Mouse (Mus musculus): ENCODE results near the gene Fcgr1.

DNA sequence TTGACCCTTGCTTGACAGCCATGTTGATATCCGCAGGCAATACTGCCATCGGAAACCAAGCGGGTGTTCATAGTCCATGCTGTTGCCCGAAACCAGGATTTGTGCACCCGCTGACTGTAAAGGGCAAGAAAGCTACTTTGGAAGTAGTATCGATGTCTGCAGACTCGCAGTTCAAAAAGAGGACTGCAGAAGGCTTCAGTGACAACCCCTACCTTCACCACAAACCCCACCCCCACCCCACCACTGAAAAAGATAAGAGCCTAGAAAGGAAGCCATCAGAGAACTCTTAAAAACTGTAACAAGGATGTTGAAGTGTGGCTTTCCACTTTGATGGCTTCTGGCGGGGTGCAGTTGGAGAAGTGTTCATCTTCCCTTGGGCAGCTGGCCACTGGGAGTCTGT lies 44.3 kb upstream of the Fcgr1 start:
- TF ChIP-seq CTCF (IDR thresholded peaks at IDR 0.05) (no peak), POLR2A (IDR thresholded peaks at IDR 0.05; ENCODE audit: insufficient read depth, low read depth, low read length) (no peak)

Data from heart, adult 2 months (tissue).